Mouse (Mus musculus) kidney, adult 9 months (tissue): ENCODE measurements at regions not wholly inside any gene's neighbourhood (a gene's known extent, or its start where the extent isn't known, plus 50 kb on each side); places are given as distances from the start of the nearest gene placed in this dataset.

Experiments used
- DNase-seq: peaks from one replicate; pipeline ENCODE4 v3.0.0; 2022

DNA sequence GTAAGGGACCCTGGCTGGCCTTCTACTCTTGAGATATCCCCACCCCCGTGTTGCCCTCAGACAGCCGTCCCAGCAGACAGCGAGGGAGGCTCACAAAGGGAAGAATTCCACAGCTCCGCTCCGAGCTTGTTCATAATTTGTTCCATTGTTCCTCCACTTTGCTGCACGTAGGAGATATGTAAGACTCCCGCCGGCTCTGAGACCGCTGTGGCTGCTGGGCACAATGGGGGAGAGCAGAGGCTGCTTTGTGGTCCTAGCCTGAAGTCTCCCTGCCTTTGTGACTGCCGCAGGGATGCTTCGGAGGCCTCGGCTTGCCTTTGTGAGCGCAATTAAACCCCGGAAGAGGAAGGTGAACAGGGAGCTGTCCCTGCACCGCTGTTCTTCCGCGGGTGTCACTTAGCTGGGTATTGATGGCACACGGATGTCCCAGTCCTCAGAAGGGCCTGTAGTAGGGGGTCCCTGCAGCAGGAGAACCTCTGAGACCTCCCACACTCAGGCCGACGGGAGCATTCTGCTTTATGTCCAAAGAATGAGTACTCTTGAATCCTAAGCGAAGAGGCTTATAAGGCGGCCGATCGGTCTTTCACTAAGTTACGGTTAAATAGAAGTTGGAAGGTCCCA lies 201.3 kb upstream of the Sall1 start:
- DNase-seq, result no peak

DNA sequence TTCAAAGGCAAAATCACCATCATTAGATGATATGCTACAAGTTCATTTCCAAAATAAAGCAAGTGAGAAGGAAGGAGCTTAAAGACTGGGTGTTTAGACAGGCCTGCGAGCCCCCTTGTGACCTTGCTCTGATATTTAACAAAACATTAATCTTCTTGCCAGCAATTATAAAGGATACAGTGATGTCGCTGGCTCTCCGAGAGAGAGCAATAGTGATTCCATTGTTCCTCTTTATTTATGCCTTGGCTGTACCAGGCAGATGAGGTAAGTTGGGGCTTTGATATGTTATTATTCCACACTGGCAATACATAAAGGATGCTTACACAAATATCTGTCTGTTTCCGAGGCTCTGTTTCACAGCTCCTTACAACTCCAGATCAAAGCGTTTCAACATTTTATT lies 197.7 kb upstream of the Sall1 start:
- no peak for DNase-seq

DNA sequence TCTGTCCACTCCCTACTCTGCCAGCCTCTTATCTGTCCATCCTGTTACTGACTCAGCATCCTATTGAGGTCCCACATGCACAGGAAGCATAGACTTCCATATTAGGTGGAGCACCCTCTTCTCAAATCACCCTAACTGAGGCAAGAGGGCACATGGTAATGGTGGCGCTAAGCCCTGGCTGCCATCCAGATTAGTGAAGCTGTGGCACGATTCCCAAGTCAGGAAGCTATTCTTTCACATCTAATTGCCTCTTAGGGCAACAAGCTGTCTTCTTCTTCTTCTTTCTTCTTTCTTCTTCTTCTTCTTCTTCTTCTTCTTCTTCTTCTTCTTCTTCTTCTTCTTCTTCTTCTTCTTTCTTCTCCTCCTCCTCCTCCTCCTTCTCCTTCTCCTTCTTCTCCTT lies 195.7 kb upstream of the Sall1 start:
- DNase-seq, result peak; percentile 31

DNA sequence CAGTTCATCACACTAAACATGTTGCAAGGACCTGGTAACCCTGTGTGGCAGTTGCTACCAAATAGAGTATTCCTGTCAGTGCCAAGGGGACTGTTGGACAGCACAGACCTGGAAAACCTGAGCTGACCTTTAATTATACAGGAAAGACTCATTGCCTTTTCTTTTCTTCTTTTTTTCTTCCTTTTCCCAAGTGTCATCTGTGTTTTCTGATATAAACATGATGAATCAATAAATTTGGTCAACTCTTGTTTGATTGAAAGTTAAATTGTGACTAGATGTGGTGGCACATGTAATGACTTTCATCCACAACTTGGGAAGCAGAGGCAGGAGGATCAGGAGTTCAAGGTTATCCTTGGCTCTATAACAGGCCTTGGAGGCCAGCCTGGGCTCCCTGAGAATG lies 190.1 kb upstream of the Sall1 start:
- DNase-seq, result no peak

DNA sequence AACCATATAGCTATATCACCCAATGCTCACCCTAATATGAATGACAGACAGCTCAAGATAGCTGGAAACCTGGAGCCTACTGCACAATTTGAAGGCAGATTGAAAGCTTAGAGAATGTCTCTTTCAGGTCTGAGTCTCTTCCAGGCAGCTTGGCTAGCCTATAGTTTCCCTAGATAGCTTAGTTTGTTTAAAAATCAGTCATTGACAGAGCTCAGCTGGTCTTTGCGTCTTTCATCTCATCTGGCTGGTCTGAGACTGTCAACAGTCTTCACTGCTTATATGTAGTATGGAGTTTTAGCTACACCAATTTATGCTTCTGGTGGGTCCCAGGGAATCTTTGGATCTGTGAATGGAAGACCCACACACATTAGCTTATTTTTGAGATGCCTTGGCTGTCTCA lies 188.4 kb upstream of the Sall1 start:
- no peak for DNase-seq

DNA sequence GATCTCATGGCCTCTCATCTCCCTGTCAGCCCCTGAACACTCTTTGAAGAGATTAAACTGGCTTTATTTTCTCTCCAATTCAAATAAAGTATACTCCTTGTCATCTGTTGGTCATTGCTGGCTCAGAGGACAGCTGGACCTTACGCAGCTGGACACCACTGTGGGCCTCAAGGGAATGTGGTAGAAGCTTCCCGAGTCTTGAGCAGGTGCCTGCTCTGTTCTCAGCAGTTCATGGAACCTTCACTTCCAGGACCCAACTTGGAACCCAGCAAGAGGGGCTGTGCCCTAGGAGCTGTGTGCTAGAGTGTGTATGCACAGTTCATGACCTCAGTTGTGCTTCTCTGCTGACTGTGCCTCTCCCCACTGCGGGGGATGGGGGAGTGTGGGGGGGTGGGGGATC lies 185.2 kb upstream of the Sall1 start:
- DNase-seq, result no peak

DNA sequence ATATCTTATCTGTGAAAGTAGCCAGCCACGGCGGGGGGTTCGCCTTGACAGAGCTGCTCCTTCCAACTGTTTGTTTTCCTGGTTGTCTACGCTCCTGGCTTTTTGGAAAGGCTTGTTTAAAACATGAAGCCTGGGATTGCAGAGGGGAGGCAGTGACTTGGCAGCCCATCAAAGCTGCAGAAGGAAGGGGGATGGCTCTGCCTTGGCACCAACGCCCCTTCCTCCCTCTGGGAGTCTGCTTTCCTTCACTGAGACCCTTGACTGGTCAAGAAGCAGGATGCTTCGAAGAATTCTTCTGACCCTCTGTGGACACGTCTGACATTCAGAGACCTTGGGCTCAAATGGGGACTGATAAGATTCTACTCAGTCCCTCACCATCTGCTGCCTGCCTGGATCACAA lies 176.9 kb upstream of the Sall1 start:
- DNase-seq, result no peak

DNA sequence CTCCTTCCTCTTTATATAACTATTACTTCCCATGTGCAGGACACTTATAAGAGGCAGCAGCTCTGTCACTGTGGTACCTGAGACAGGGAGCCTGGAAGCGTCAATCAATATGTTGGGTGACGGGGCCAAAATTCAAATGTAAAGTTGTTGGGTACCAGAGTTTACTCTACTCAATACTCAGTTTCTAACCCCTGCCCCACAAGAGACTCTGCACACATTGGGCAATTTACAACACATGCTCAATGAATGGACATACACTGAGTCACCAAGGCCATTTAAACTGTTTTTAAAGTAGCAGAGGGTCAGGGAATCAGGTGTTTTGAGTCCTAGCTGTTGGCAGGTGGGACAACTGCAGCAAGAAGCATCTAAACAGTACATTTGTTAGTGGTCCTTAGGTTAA lies 176.4 kb upstream of the Sall1 start:
- no peak for DNase-seq

DNA sequence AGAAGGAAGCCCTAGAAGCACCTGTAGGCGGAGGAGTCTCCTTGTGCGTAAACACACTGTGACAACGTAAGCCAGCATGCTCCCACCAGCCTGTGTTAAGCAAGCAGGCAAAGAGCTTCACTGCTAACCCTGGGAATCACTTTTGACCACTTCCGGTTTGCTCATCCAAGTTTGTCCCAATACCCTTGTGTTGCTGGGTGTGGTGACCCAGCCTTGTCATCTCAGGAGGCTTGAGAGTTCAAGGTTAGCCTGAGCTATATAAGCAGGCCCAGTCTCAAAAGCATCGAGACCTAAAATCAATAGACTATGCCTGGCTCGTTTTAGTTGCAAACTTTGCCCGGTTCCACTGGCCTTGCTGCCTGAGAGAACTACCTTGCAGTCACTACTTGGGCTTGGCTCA lies 175.2 kb upstream of the Sall1 start:
- DNase-seq, result no peak

DNA sequence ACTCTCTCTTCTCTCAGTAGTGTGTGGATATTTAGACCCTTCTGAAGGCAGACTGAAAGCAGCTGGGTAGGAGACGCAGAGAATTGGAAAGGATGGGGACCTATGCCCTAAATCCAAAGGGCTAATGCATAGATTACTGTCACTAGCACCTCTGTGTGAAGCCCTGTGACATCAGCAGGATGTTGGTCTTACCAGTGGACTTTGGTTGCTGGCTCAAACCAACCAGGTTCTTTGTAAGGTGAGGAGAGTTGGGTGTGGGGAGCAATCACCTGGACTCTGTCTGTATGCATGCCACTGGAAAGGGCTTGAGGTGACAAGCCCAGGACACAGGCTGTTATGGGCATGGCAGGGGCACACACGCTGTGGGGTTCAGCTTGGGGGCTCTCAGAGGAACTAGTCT lies 173.7 kb upstream of the Sall1 start:
- DNase-seq, result no peak

DNA sequence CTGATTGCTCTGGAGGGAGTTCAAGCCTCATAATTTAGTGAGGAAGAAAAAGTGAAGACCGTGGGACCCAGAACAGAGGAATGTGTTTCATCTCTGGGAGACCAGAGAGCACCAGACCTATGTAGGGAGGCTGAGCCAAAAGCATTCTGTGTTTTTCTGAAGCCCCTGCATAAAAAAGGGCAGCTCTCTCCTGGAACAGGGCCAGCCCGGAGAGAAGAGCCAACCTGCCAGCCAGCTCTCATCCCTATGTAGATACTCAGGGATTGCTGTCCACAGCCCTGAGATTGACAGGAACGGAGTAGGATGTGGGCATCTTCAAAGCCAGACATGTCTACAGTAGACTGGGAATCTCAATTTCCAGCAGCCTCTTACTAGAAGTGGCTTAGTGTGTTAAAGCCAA lies 168.0 kb upstream of the Sall1 start:
- no peak for DNase-seq

DNA sequence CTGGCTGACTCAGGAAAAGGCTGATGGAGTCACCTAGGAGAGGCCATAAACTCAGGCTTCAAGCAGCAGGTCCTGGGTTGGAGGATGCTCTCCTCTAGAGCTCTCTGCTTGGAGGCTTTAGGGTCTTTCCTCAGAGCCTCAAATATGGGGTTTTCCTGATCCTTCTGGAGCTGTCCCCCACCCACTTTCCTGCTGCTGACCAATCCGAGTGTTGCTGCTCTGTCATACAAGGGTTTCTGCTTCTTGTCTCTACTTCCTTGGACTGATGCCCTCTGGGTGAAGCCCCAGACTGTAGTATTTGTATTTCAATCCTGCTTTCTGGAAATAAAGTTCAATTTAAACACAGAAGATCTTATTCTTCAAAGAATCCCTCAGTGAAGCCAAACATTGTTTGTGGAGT lies 166.7 kb upstream of the Sall1 start:
- DNase-seq, result no peak

DNA sequence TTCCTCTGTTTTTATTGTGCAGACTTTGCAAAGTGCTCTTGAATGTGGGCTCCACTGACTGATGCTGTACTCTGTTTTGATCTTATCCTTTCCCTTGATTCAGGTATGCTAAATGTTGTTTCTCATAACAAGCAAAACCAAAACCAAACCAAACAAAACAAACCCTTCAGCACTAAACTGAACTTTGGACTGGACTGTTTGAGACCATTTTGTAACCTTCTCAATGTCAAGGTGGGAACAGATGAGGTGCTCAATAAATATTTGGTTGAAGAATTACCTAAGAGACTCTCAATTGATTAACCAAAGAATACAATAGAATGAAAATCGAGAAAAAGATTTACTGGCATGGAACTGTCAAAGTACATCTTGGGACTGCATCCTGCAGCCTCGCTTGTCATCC lies 163.9 kb upstream of the Sall1 start:
- no peak for DNase-seq

DNA sequence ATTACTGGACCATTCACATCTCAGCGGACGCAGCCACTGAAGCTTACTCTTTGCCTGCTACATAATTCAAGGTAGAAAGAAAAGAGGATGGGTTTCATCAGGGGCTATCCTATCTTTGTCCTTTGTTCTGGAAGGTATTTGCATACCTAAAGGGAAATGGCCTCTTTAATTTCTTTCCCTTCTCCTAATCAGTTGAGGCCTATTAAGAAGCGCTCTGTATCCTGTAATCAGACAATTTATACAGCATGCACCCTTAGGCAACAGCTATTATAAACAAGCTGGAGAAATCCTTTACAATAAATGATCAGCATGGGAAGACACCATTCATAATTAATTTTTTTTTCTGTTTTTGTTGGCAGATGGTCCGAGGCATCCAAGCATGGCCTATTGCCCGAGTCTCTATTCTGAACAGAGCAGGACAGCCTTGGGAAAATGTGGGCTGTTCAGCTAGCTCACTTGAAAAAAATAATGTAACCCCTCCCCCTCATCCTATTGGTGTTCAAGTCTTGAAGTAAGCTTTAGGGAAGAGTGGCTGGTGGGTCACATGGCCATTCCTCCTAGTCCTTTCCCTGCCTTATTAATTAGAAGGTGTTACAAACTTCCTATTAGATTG lies 158.6 kb upstream of the Sall1 start:
- DNase-seq, result no peak

DNA sequence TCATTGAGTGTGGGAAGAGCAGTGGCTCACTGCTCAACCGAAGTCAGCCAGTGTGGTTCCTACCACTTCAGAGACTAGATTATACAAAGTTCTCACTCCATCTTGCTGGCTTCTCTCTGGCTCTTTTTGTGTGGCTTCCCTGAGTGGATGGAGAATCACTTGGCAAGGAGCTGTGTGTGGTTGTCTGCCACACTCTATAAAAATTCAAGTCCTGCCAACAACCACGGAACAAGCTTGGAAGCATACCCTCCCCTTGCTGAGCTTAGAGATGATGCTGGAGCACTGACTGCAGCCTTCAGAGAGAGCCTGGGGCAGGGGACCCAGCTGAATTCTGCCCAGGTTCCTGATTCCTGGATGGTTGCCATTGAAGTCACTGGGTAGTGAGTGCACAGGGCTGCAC lies 156.3 kb upstream of the Sall1 start:
- DNase-seq, result no peak

DNA sequence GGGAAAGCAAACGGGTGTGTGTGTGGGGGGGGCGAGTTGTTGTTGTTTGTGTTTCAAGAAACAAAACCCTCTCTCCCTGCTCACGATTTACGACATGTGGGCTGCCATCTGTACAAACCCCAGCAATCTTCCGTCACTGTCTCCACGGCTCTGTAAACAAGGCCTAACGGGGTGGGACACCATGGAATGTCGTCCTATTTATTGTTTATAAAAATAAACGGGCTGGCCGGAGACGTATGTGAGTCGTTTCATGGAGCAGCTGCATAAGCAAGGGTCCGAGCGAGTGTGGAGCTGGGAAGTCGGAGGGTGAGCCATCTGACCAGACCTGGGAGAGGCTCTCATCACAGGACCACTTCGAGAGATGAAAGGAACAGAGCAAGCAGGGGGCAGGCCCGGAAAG lies 141.4 kb upstream of the Sall1 start:
- no peak for DNase-seq

DNA sequence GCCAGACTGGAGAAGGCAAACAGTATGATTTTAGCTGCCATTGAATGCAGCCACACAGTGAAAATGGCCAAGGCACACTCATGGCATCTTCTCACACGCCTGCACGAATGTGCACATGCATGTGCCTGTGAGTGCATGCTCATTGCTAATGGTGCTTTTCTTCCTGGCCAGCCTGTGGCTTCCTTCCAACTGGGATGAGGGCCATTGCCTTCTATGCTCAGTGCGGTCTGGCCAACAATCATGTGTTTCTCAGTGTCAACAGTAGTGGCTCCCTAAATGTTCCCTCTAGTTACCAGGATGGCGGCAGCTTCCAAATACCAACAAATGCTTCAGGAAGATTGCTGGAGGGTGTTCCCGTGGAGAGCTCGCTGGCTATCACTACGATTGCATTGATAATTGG lies 131.7 kb upstream of the Sall1 start:
- no peak for DNase-seq

DNA sequence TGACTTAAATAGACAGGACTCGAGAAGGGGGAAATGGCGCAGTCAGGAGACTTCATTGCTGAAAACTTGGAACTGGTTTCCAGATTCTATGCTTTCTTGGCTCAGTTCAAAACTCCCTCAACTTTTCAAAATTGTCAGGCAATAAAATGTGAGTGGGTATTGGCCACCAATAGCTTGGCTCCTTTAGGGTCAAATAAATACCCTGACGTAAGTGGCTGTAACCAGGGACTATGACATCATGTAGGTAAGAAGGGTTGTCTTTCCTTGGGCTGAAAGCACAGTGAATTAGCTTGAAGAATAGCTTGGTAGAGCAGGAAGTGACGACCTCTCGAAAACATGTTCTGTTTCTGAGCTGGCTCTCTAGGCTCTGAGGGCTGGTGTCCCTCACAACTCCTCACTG lies 127.6 kb upstream of the Sall1 start:
- DNase-seq, result no peak

DNA sequence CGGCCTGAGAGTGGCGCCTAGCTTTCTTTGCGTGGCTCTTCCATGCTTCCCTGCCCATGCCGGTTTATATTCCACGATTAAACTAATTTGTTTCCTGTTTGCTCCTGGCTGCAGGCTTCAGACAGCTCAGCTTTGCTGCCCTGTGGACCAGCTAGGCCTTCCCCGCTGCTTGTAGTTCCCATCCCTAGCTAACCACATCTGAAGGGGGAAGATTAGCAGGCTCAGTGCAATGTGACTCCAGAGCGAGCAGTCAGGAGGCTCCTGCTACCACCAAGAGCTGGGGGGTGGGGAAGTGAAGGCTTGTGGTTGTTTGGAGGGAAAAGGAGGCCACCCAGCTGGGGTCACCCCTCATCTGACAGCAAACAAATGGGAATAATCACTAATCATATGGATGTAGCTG lies 125.5 kb upstream of the Sall1 start:
- DNase-seq, result no peak

DNA sequence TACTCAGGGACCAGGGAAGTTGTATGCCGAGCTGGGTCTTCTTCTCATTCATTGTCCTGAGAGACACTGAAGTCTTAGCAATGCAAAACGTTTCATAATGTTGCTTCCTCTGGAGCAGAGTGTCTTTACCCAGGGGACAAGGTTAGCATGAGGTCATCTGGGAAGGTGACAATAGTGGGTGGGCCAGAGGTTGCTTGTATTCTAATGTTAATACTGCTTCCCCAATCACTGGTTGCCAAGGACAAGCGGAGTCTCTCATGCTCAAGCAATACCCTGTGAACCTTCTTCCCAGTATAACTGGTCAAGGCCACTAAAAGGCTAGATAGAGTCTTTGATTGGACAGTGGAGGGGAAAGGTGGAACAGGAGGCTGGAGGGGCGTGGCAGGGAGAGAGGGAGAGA lies 123.1 kb upstream of the Sall1 start:
- DNase-seq, result no peak

DNA sequence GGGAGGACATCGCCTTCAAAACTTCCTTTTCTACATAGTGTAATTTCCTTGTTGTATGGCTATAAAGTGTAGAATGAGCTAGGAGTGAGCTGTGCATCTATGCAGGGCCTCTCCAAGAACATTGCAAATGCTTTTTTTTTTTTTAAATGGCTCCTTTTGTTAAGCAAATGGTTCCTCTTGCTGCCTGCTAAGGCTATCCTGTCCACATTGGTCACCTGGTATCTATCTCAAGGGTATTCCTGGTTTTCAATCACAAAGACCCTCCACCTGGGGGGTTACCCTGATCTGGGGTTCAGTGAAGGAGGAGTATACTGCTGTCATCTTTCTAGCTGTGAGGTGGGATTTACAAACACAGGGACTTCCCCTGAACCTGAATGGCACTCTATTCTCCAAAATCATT lies 112.9 kb upstream of the Sall1 start:
- no peak for DNase-seq

DNA sequence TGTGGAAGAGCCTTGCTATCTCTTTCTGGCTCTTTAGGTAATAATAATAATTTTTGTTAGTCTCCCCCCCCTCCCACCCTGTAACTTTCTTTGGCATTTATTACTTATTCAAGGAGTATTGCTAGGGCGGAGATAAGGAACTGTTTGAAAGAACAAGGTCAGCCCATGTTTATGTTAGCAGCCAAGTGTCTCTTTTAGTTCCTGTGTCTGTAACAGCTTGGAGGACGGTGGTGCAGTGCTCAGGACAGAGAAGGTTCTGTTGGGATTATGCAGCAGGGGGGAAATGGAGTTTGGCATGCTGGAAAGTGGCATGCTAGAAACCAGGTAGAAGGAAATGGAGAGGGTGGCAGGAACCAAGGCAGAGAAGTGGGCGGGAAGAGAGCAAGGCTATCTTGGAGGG lies 109.6 kb upstream of the Sall1 start:
- no peak for DNase-seq

DNA sequence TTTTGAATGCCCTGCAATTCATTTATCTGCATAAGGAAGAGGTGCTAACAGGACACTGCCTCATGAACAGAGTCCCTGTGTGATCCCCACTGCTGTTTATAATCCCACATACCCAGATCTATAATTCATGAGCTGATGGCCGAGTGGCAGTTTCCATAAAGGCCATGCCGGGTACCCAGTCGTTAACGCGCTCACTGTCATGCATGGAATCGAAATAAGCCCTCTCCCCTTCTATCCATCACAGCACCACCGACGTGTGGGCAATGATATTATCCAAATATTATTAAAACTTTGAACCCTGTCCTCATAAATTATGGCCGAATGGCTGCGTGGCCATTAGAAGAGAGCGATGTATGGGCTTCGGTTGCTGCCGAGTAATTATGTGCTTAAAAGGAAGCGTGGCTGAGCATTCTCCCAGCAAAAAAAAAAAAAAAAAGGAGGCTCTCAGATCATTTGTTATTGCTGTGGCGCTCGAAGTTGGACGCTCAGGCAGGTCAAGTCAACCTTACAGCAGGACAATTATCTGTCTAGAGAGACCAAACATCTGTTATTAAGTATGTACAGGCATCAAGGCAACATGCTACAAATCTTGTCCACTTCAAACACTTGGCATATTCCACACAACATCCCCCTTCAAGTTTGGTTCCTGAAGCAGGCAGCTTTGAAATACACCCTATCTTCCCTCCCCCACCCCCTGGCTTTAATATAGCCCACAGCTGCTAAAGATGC lies 109.1 kb upstream of the Sall1 start:
- no peak for DNase-seq

DNA sequence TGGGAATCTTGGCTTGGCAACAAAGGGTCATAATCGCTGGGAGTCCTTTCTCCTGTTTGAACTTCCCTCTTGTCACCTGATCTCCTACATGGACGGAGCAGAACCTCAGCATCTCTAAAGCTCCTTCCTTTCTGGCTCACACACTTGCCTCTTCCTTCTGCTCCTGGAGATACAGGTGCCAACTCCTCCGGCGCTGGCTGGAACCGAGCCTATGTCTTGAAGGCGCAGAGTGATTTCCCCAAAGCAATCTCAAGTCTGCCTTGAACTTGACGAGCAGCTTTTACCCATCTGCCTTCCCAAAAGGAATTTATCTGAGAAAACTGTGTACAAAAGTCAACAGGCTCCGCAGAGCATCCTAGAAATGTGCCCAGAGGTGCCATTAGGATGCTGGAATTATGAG lies 108.4 kb upstream of the Sall1 start:
- no peak for DNase-seq

DNA sequence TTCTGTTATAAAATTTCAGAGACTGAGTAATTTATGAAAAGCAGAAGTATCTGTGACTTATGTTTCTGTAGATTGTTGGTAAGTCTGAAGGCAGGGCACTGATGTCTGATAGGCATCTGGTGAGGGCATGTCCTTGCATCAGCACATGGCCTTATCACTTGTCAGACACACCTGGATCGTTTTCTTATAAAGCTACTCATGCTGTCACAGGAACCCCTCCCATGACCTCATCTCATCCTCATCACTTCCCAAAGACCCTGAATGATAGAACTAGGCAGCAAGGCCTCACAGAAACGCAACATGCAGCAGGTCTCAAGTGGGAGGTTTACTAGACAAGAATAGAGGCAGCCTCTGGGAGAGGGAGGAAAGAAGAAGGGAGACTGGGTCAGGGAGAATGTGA lies 107.0 kb upstream of the Sall1 start:
- no peak for DNase-seq
